Mouse (Mus musculus): ENCODE data around the gene Asb14. TPM values are rescaled to one million over a fixed set of nuclear protein-coding genes. Genes with fewer than 3 reads are reported as not detected.

Asb14 gene
- total RNA-seq, 1 experiment from 2014 or later = not detected

Other genes starting within 250 kb of the Asb14 start
- gene Pde12, start 224.7 kb upstream of the Asb14 start, total RNA-seq (2021) = 9.0 and 10.0 TPM in 2 replicates
- gene Dnah12, start 201.3 kb upstream of the Asb14 start, total RNA-seq (2021) = not detected in 2 replicates
- 45.2 and 49.5 TPM in 2 replicates for gene Appl1, start 76.7 kb downstream of the Asb14 start, total RNA-seq (2021)
- 0.70 TPM in 1 of 2 replicates, not detected in the other for gene Hesx1, start 99.9 kb downstream of the Asb14 start, total RNA-seq (2021)
- gene Il17rd, start 144.4 kb downstream of the Asb14 start, total RNA-seq (2021) = 2.4 and 3.5 TPM in 2 replicates
- gene Arhgef3, start 220.3 kb downstream of the Asb14 start, total RNA-seq (2021) = 37.1 and 47.8 TPM in 2 replicates

All from adrenal gland, postnatal 25 days (tissue).